Mouse (Mus musculus): ENCODE data around the gene Hes7. TPM values are rescaled to one million over a fixed set of nuclear protein-coding genes. Genes with fewer than 3 reads are reported as not detected.
A peak's percentile ranks its signal among the peaks of the same experiment; 100 is the strongest.

Gene Hes7
- polyA plus RNA-seq, 1 experiment from 2014 or later, result 0.33 TPM

DNA sequence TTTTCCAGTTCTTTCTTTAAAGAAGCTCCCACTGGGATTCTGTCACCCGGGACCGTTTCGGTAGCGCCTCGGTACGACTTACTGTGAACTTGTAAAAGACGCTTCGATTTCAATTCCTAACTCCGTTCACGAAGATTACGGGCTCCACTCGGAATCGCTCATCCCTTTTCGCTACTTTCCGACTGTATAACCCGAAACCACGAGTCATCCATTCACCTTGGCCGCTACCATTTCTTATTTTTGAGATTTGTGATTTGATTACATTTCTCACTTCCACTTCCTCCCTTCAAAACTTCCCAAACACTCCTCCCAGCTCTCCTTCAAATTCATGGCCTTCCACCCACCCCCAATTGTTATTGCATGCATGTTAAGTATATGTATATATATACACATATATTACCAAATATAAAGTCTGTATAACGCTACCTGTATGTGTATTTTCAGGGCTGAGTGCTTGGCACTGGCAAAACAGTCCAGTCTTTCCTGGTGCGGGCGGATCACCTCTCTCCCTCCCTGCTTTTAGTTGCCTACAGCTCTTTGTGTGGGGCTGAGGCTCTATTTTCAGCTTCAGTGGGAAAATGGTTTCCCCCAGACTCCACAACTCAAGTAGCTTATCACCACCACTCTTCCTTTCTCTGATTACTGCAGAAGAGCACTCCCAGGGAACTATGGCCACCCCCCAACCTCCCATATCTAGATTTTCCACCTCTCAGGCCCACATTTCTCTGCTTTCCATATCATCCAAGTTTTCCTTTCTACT lies 9.0 kb upstream of the Hes7 start:
- 7% methylated on average over 21 of the region's 21 CpGs for WGBS
- H3K27me3 ChIP-seq (ENCODE audit: control insufficient read depth, insufficient read depth, low read length), result peaks cover 2% of the 10 kb centered on the region
- peaks cover 6% of the 10 kb centered on the region for H3K4me1 ChIP-seq (ENCODE audit: control insufficient read depth, insufficient read depth, low read length)
- ATAC-seq (ENCODE audit: low FRiP score) (0 out of 2 replicates have a peak, but pooled peaks have one; percentile 46), DNase-seq (ENCODE audit: low spot score, missing footprints) (peak; percentile 95)
- no peak overlapping the region for H3K27ac ChIP-seq (ENCODE audit: low read depth, low read length)
- H3K36me3 ChIP-seq (ENCODE audit: control insufficient read depth, insufficient read depth, low read length), result peaks cover 5% of the 10 kb centered on the region; the same call in 1 of the 2 replicates
- peak overlapping the region; percentile 45 for H3K4me3 ChIP-seq (ENCODE audit: low read depth, low read length)
- H3K9ac ChIP-seq (ENCODE audit: low read length), result peak overlapping the region; percentile 56
- H3K4me2 ChIP-seq, result peak overlapping the region; percentile 55
- H3K9me3 ChIP-seq (ENCODE audit: control insufficient read depth, low read length), result no peaks in the 10 kb centered on the region

DNA sequence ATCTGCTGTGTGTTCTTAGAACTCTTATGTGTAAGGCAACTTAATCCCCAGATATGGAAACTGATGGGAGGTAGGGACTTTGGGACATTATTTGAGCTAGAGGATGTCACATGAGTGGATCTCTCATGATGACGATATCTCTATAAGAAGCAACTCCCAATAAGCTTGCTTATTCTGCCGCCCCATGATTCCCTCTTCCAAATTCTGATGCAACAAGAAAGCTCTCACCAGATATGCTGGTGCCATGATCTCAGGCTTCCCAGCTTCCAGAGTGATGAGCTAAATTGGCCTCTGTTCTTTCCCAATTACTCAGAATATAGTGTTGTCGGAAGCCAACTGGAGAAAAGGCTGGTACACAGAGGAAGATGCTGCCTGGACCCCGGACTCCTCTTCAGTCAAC lies 8.3 kb upstream of the Hes7 start:
- H3K27ac ChIP-seq (ENCODE audit: low read depth, low read length), result no peak overlapping the region
- peak overlapping the region; percentile 45; the same call in 1 of the 2 replicates for H3K4me3 ChIP-seq (ENCODE audit: low read depth, low read length)
- no peak overlapping the region for H3K9ac ChIP-seq (ENCODE audit: low read length)
- H3K36me3 ChIP-seq (ENCODE audit: control insufficient read depth, insufficient read depth, low read length), result peaks cover 5% of the 10 kb centered on the region; the same call in 1 of the 2 replicates
- H3K4me1 ChIP-seq (ENCODE audit: control insufficient read depth, insufficient read depth, low read length), result peaks cover 6% of the 10 kb centered on the region
- ATAC-seq (ENCODE audit: low FRiP score) (no peak), DNase-seq (ENCODE audit: low spot score, missing footprints) (peak; percentile 82)
- H3K4me2 ChIP-seq, result no peak overlapping the region; the same call in 1 of the 2 replicates
- 61% methylated on average over 4 of the region's 4 CpGs for WGBS
- H3K27me3 ChIP-seq (ENCODE audit: control insufficient read depth, insufficient read depth, low read length), result peaks cover 2% of the 10 kb centered on the region
- H3K9me3 ChIP-seq (ENCODE audit: control insufficient read depth, low read length), result no peaks in the 10 kb centered on the region

DNA sequence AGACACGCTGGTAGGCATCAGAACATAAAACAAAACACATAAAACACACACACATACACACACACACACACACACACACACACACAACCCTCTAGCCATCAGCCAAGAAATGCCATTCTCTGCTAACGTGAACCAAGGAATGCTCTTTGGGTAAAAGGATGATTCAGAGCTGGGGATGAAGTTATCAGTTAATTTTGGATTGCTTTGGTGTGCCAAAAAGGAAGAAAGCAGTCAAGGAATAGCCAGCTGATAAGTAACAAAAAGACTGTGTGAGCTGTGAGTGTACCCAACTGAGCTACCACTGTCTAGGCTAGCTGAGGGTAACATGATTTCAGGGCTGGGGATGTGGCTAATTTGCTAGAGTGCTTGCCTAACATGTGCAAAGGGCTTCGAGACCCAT lies 6.2 kb upstream of the Hes7 start:
- ATAC-seq (ENCODE audit: low FRiP score) (no peak), DNase-seq (ENCODE audit: low spot score, missing footprints) (no peak)
- Histone ChIP-seq H3K27me3 (ENCODE audit: control insufficient read depth, insufficient read depth, low read length) (peaks cover 2% of the 10 kb centered on the region), H3K9ac (ENCODE audit: low read length) (no peak overlapping the region), H3K4me3 (ENCODE audit: low read depth, low read length) (no peak overlapping the region), H3K27ac (ENCODE audit: low read depth, low read length) (no peak overlapping the region), H3K4me1 (ENCODE audit: control insufficient read depth, insufficient read depth, low read length) (peaks cover 12% of the 10 kb centered on the region), H3K36me3 (ENCODE audit: control insufficient read depth, insufficient read depth, low read length) (no peaks in the 10 kb centered on the region), H3K4me2 (no peak overlapping the region), H3K9me3 (ENCODE audit: control insufficient read depth, low read length) (no peaks in the 10 kb centered on the region)
- 80% methylated on average over 3 of the region's 3 CpGs for WGBS

- 83% methylated on average over 3 of the region's 3 CpGs for WGBS
- Histone ChIP-seq H3K27me3 (ENCODE audit: control insufficient read depth, insufficient read depth, low read length) (peaks cover 2% of the 10 kb centered on the region), H3K27ac (ENCODE audit: low read depth, low read length) (no peak overlapping the region), H3K9ac (ENCODE audit: low read length) (no peak overlapping the region), H3K4me2 (no peak overlapping the region), H3K4me3 (ENCODE audit: low read depth, low read length) (no peak overlapping the region), H3K9me3 (ENCODE audit: control insufficient read depth, low read length) (no peaks in the 10 kb centered on the region), H3K4me1 (ENCODE audit: control insufficient read depth, insufficient read depth, low read length) (peaks cover 14% of the 10 kb centered on the region), H3K36me3 (ENCODE audit: control insufficient read depth, insufficient read depth, low read length) (no peaks in the 10 kb centered on the region)
- DNase-seq (ENCODE audit: low spot score, missing footprints) (no peak), ATAC-seq (ENCODE audit: low FRiP score) (no peak)
Observed at GRCm38 (mm10) chr11:69114621-69115020, 5.6 kb upstream of the Hes7 start.

DNA sequence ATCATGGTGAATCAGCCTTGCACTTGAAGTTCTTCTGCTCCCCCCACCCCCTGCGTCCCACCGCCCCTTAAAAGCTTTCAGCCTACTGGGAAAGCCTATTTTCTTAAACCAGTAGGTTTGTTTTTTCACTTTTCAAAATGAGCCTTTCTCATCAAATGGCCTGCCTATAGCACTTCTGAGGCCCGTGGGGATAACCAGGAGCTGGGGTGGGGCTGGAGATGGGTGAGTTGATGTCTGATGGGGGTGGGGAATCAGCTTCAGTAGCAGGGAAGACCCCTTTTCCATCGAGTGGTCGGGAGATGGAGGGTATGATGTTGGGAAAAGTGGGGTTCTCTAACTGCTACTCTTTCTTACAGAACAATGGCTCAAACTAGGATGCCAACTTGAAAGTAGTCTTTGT lies 3.4 kb upstream of the Hes7 start:
- Histone ChIP-seq H3K36me3 (ENCODE audit: control insufficient read depth, insufficient read depth, low read length) (no peaks in the 10 kb centered on the region), H3K4me2 (peak overlapping the region; percentile 78), H3K27me3 (ENCODE audit: control insufficient read depth, insufficient read depth, low read length) (peaks cover 15% of the 10 kb centered on the region), H3K9ac (ENCODE audit: low read length) (no peak overlapping the region), H3K27ac (ENCODE audit: low read depth, low read length) (no peak overlapping the region), H3K4me1 (ENCODE audit: control insufficient read depth, insufficient read depth, low read length) (peaks cover 24% of the 10 kb centered on the region), H3K9me3 (ENCODE audit: control insufficient read depth, low read length) (no peaks in the 10 kb centered on the region), H3K4me3 (ENCODE audit: low read depth, low read length) (no peak overlapping the region)
- 53% methylated on average over 5 of the region's 5 CpGs for WGBS
- DNase-seq (ENCODE audit: low spot score, missing footprints), result no peak
- no peak for ATAC-seq (ENCODE audit: low FRiP score)

GRCm38 (mm10) chr11:69117737-69118695 lies 2.2 kb upstream of the Hes7 start:
- DNase-seq (ENCODE audit: low spot score, missing footprints) (peak; percentile 97), ATAC-seq (ENCODE audit: low FRiP score) (0 out of 2 replicates have a peak, but pooled peaks have one; percentile 20)
- Histone ChIP-seq H3K27ac (ENCODE audit: low read depth, low read length) (0 out of 2 replicates have a peak overlapping the region, but pooled peaks have one; percentile 27), H3K36me3 (ENCODE audit: control insufficient read depth, insufficient read depth, low read length) (no peaks in the 10 kb centered on the region), H3K4me3 (ENCODE audit: low read depth, low read length) (peak overlapping the region; percentile 74), H3K27me3 (ENCODE audit: control insufficient read depth, insufficient read depth, low read length) (peaks cover 15% of the 10 kb centered on the region), H3K4me1 (ENCODE audit: control insufficient read depth, insufficient read depth, low read length) (peaks cover 26% of the 10 kb centered on the region), H3K9me3 (ENCODE audit: control insufficient read depth, low read length) (no peaks in the 10 kb centered on the region), H3K9ac (ENCODE audit: low read length) (peak overlapping the region; percentile 68), H3K4me2 (peak overlapping the region; percentile 78)
- WGBS, result under 1% methylated on average over 45 of the region's 45 CpGs

- Histone ChIP-seq H3K9ac (ENCODE audit: low read length) (no peak overlapping the region), H3K27ac (ENCODE audit: low read depth, low read length) (no peak overlapping the region), H3K4me1 (ENCODE audit: control insufficient read depth, insufficient read depth, low read length) (peaks cover 28% of the 10 kb centered on the region), H3K27me3 (ENCODE audit: control insufficient read depth, insufficient read depth, low read length) (peaks cover 15% of the 10 kb centered on the region), H3K9me3 (ENCODE audit: control insufficient read depth, low read length) (no peaks in the 10 kb centered on the region), H3K4me2 (peak overlapping the region; percentile 78), H3K4me3 (ENCODE audit: low read depth, low read length) (peak overlapping the region; percentile 74), H3K36me3 (ENCODE audit: control insufficient read depth, insufficient read depth, low read length) (no peaks in the 10 kb centered on the region)
- peak; percentile 16; the same call in 1 of the 2 replicates for ATAC-seq (ENCODE audit: low FRiP score)
- WGBS, result under 1% methylated on average over 15 of the region's 15 CpGs
- DNase-seq (ENCODE audit: low spot score, missing footprints), result peak; percentile 100
Observed at GRCm38 (mm10) chr11:69118765-69119164, 1.4 kb upstream of the Hes7 start.

GRCm38 (mm10) chr11:69119446-69120155 lies 603 bp upstream of the Hes7 start:
- ATAC-seq (ENCODE audit: low FRiP score) (no peak), DNase-seq (ENCODE audit: low spot score, missing footprints) (no peak)
- Histone ChIP-seq H3K9ac (ENCODE audit: low read length) (peak overlapping the region; percentile 6; the same call in 1 of the 2 replicates), H3K4me1 (ENCODE audit: control insufficient read depth, insufficient read depth, low read length) (peaks cover 28% of the 10 kb centered on the region), H3K4me3 (ENCODE audit: low read depth, low read length) (peak overlapping the region; percentile 74), H3K9me3 (ENCODE audit: control insufficient read depth, low read length) (no peaks in the 10 kb centered on the region), H3K27me3 (ENCODE audit: control insufficient read depth, insufficient read depth, low read length) (peaks cover 15% of the 10 kb centered on the region), H3K27ac (ENCODE audit: low read depth, low read length) (no peak overlapping the region), H3K4me2 (peak overlapping the region; percentile 87), H3K36me3 (ENCODE audit: control insufficient read depth, insufficient read depth, low read length) (no peaks in the 10 kb centered on the region)
- 26% methylated on average over 14 of the region's 14 CpGs for WGBS

All from midbrain, embryonic 11.5 days (tissue).